In the genomic region with DNA sequence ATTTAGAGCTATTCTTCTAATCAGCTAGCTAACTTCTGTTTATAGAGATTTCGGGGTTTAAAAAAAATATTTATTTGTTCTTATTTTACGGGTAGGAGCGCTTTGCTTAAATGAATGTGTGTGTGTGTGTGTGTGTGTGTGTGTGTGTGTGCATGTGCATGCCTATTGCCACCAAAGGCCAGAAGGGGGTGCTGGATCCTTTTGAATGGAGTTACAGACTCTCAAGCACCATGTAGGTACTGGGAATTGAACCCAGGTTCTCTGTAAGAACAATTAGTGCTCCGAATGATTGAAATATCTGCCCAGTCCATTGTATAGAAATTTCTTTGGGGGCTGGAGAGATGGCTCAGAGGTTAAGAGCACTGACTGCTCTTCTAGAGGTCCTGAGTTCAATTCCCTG, we compare ENCODE assay signal across 36 mouse cellular contexts. TPM values are rescaled to one million over a fixed set of nuclear protein-coding genes. Genes with fewer than 3 reads are reported as not detected.
"Had no signal": no experiment of that assay in that cellular context is flagged by ENCODE, and none has a peak within 500 bp of the region (broad histone marks: within the 10 kb centered on the region; RNA-seq: fewer than 3 reads in every experiment).

No protein-coding gene starts in this region.

- H3K27ac ChIP-seq: gastrocnemius, adult 2 months; heart, embryonic 10.5 days; hindbrain, embryonic 10.5 days; hindbrain, embryonic 12.5 days; hindbrain, embryonic 14.5 days; intestine, embryonic 15.5 days; limb, embryonic 13.5 days; limb, embryonic 15.5 days had no signal

- H3K4me3 ChIP-seq: gastrocnemius, adult 2 months; heart, embryonic 10.5 days; heart, embryonic 12.5 days; hindbrain, embryonic 10.5 days; hindbrain, embryonic 12.5 days; intestine, embryonic 15.5 days; limb, embryonic 13.5 days; limb, embryonic 15.5 days had no signal

- H3K36me3 ChIP-seq: heart, embryonic 10.5 days; heart, embryonic 12.5 days; hindbrain, embryonic 10.5 days; hindbrain, embryonic 12.5 days; intestine, embryonic 15.5 days; limb, embryonic 13.5 days; limb, embryonic 15.5 days had no signal

- H3K4me1 ChIP-seq: hindbrain, embryonic 10.5 days; hindbrain, embryonic 12.5 days; intestine, embryonic 15.5 days; limb, embryonic 13.5 days; limb, embryonic 15.5 days had no signal

- H3K9me3 ChIP-seq: heart, embryonic 10.5 days; heart, embryonic 12.5 days; hindbrain, embryonic 10.5 days; hindbrain, embryonic 12.5 days; intestine, embryonic 15.5 days; limb, embryonic 13.5 days; limb, embryonic 15.5 days had no signal

- DNase-seq: gastrocnemius, adult 2 months; gastrocnemius, postnatal 10 days; gastrocnemius, postnatal 25 days; heart, adult 18-20 months; heart, postnatal 10 days; heart, postnatal 4 days; kidney, adult 18-20 months; kidney, adult 8-10 months; kidney, postnatal 10 days; kidney, postnatal 25 days; kidney, postnatal 4 days; layer of hippocampus, adult 9-11 months; layer of hippocampus, postnatal 36 days; left cerebral cortex, postnatal 4 days had no signal

- H3K4me2 ChIP-seq: heart, embryonic 12.5 days; hindbrain, embryonic 12.5 days; hindbrain, embryonic 14.5 days; intestine, embryonic 15.5 days; limb, embryonic 13.5 days; limb, embryonic 15.5 days had no signal

- ATAC-seq: hindbrain, embryonic 16.5 days; inflammation-experienced regulatory T-cells, adult 6 months; intestine, embryonic 15.5 days; intestine, postnatal 0 days had no signal

- H3K9ac ChIP-seq: heart, embryonic 12.5 days; hindbrain, embryonic 12.5 days; hindbrain, embryonic 14.5 days; intestine, embryonic 15.5 days; limb, embryonic 13.5 days; limb, embryonic 15.5 days had no signal

- H3K27me3 ChIP-seq: heart, embryonic 12.5 days; intestine, embryonic 15.5 days; limb, embryonic 13.5 days; limb, embryonic 15.5 days had no signal

RNA-seq across cellular contexts. Expression of a gene that starts 37.7 kb away (rescaled TPM):
- total RNA-seq: gastrocnemius, adult 2 months; gastrocnemius, postnatal 10 days; gastrocnemius, postnatal 25 days; gastrocnemius, postnatal 4 days; granulocyte monocyte progenitor cell, adult 5-6 weeks; heart, adult 8-10 months; heart, postnatal 10 days; heart, postnatal 25 days; heart, postnatal 4 days; layer of hippocampus, adult 8-10 months; layer of hippocampus, postnatal 14 days; layer of hippocampus, postnatal 36 days; left cerebral cortex, adult 18-20 months; left cerebral cortex, adult 8-10 months; left cerebral cortex, postnatal 10 days; left cerebral cortex, postnatal 25 days; left cerebral cortex, postnatal 4 days had no signal
- polyA plus RNA-seq: frontal cortex, adult 2 months; inflammation-experienced regulatory T-cells, adult 6 months had no signal
